Mouse (Mus musculus) adrenal gland, adult 10 weeks (tissue): Measurements from ENCODE around the gene Hps1. TPM values are rescaled to one million over a fixed set of nuclear protein-coding genes. Genes with fewer than 3 reads are reported as not detected.

Experiments used
- polyA plus RNA-seq: library from polyadenylated mRNA; stranded (reverse); fragments of 350-450 nt; fragmentation: Illumina TruSeq; extraction: RNeasy Lipid Tissue Mini Kit (QIAGEN cat#74804); gene quantifications from one replicate; pipeline ENCODE4 v1.2.3, GENCODE M21; 2014; ENCODE audit warnings: low read depth, low replicate concordance

Gene Hps1
- polyA plus RNA-seq = 1.1 TPM

DNA sequence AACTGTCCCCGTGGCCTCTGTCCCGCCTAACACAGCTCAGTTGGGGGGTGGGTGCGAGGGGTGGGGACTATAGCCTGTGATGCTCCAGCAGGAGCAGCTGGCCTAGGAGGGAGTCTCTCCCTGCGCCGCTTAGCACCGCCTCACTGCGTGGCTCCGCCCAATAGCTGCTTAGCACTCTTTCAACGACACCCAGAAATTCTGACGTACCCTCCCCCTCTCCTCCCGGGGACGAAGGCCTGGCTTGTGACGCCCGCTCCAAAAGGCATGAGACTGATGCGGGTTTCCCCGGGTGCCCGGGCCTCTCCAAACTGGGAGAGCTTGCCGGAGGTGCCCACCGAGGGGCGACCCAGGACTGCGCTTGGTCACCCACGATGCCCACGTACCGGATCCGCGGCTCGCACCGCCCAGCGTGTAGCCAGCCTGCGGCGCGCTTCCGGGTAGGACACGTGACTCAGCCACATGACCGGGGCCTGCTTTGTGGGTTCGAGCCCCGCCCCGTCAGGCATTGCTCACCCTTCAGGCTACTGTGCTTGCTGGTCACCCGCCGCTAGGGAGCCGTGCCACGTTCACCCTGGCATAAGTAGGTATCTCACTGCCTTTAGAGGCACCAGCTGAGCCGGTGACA, at the start of gene Hps1:
Gene Hps1, minus strand, starts transcription at position 448 of the 625 bp plus-strand sequence.

GRCm38 (mm10) chr19:42752363-42752931, 27.3 kb downstream of the Hps1 start, which contains the start of gene Pyroxd2:
TSS of gene Pyroxd2 (minus strand) at chr19:42752775.

Other genes with a start within 250 kb of the Hps1 start
- 0.47 TPM for gene Loxl4, start 167.2 kb downstream of the Hps1 start, polyA plus RNA-seq
- gene Pyroxd2, start 27.2 kb downstream of the Hps1 start, polyA plus RNA-seq = 6.8 TPM